8 mouse cellular contexts compared by ENCODE assay signal in genomic region chr1:184824439-184824851, GRCm38 (mm10). TPM values are rescaled to one million over a fixed set of nuclear protein-coding genes. Genes with fewer than 3 reads are reported as not detected.
DNase-seq lines count a peak whose midpoint lies in the region; ATAC-seq and TF ChIP-seq lines count a peak whose summit lies in the region.

No protein-coding gene starts in this region.

- H3K36me3 ChIP-seq in E14TG2a.4 (ENCODE audit: insufficient read depth, low read length), result peaks cover 8% of the 10 kb centered on the region
- H3K36me3 ChIP-seq in forebrain, embryonic 14.5 days (ENCODE audit: control insufficient read depth, insufficient read depth, low read length), result no peaks in the 10 kb centered on the region
- H3K36me3 ChIP-seq in neural tube, embryonic 15.5 days, result peaks cover 10% of the 10 kb centered on the region; the same call in 1 of the 2 replicates

- no peak overlapping the region for H3K9ac ChIP-seq in forebrain, embryonic 14.5 days (ENCODE audit: low read length)
- H3K9ac ChIP-seq in neural tube, embryonic 15.5 days (replicated peaks), result no peak overlapping the region

- peak; percentile 85 for ATAC-seq in cerebellum, adult (ENCODE audit: insufficient number of reproducible peaks, low FRiP score, low TSS enrichment)
- peak; percentile 86 for ATAC-seq in forebrain, embryonic 14.5 days
- ATAC-seq in neural tube, embryonic 15.5 days (ENCODE audit: low FRiP score), result peak; percentile 84; the same call in 1 of the 2 replicates

- DNase-seq in forebrain, embryonic 14.5 days (ENCODE audit: low spot score), result peak; percentile 94
- DNase-seq in heart, postnatal 14 days, result peak; percentile 93 to 97
- DNase-seq in large intestine, adult 2 months (ENCODE audit: low read depth, low spot score), result peak; percentile 92
- peak; percentile 89 to 92 for DNase-seq in lung, adult 18-20 months
- peak; percentile 97 for DNase-seq in testis, postnatal 10 days (ENCODE audit: low spot score)

- H3K4me1 ChIP-seq in E14TG2a.4 (replicated peaks; ENCODE audit: low read depth, low read length), result peaks cover 51% of the 10 kb centered on the region
- peaks cover 2% of the 10 kb centered on the region; the same call in 1 of the 2 replicates for H3K4me1 ChIP-seq in forebrain, embryonic 14.5 days (ENCODE audit: control insufficient read depth, insufficient read depth, low read length)
- H3K4me1 ChIP-seq in neural tube, embryonic 15.5 days, result peaks cover 31% of the 10 kb centered on the region

- TF ChIP-seq CTCF in E14TG2a.4 (conservative IDR thresholded peaks at IDR 0.05; ENCODE audit: low read length), result peak; percentile 48

- H3K27me3 ChIP-seq in E14TG2a.4 (ENCODE audit: insufficient read depth, low read length), result no peaks in the 10 kb centered on the region
- H3K27me3 ChIP-seq in forebrain, embryonic 14.5 days (replicated peaks; ENCODE audit: control insufficient read depth, insufficient read depth, low read length), result no peaks in the 10 kb centered on the region
- H3K27me3 ChIP-seq in neural tube, embryonic 15.5 days (replicated peaks), result no peaks in the 10 kb centered on the region

- no peak overlapping the region for H3K27ac ChIP-seq in forebrain, embryonic 14.5 days (ENCODE audit: low read depth, low read length)
- H3K27ac ChIP-seq in neural tube, embryonic 15.5 days (replicated peaks), result no peak overlapping the region

- no peak overlapping the region for H3K4me3 ChIP-seq in E14TG2a.4 (replicated peaks; ENCODE audit: low read length)
- no peak overlapping the region for H3K4me3 ChIP-seq in forebrain, embryonic 14.5 days (ENCODE audit: low read depth, low read length)
- H3K4me3 ChIP-seq in neural tube, embryonic 15.5 days (replicated peaks), result 0 out of 2 replicates have a peak overlapping the region, but pooled peaks have one; percentile 6

- peak overlapping the region; percentile 16; the same call in 1 of the 2 replicates for H3K4me2 ChIP-seq in forebrain, embryonic 14.5 days (ENCODE audit: low read length)
- H3K4me2 ChIP-seq in neural tube, embryonic 15.5 days, result peak overlapping the region; percentile 45

- peaks cover 10% of the 10 kb centered on the region for H3K9me3 ChIP-seq in E14TG2a.4 (ENCODE audit: low read length)
- no peaks in the 10 kb centered on the region for H3K9me3 ChIP-seq in forebrain, embryonic 14.5 days (replicated peaks; ENCODE audit: control insufficient read depth, low read length)
- H3K9me3 ChIP-seq in neural tube, embryonic 15.5 days (replicated peaks), result no peaks in the 10 kb centered on the region

- 2% methylated on average over 12 of the region's 12 CpGs for WGBS in forebrain, embryonic 14.5 days
- 2% methylated on average over 12 of the region's 12 CpGs for WGBS in large intestine, adult 2 months
- 5% methylated on average over 12 of the region's 12 CpGs for WGBS in neural tube, embryonic 15.5 days

- intact Hi-C loops in heart, postnatal 14 days (cut with DNase I), result loop anchor here (2.0 kb wide), 4 partner anchors 20 to 368 kb away; partner anchors contain the start of gene C130074G19Rik

RNA-seq across cellular contexts. Expression of gene Marc1, which starts 13.3 kb away (rescaled TPM):
- polyA plus RNA-seq in forebrain, embryonic 14.5 days (2014; fragmentation: Nextera tagmentation; extraction: Ambion mirVana), result not detected in 2 replicates
- not detected for total RNA-seq in heart, postnatal 14 days (2021)
- polyA plus RNA-seq in large intestine, adult 2 months (2012; rRNA removed), result 0.95 and 1.3 TPM in 2 replicates
- polyA plus RNA-seq in neural tube, embryonic 15.5 days (2015; fragmentation: Nextera tagmentation; extraction: Ambion mirVana), result 0.36 TPM in 1 of 2 replicates, not detected in the other

RNA-seq across cellular contexts. Expression of gene Marc2, which starts 21.8 kb away (rescaled TPM):
- polyA plus RNA-seq in forebrain, embryonic 14.5 days (2014; fragmentation: Nextera tagmentation; extraction: Ambion mirVana), result 120 and 132 TPM in 2 replicates
- 100 to 1,000 TPM; 121 to 126 TPM for total RNA-seq in heart, postnatal 14 days (2021)
- 148 and 175 TPM in 2 replicates for polyA plus RNA-seq in large intestine, adult 2 months (2012; rRNA removed)
- 113 and 133 TPM in 2 replicates for polyA plus RNA-seq in neural tube, embryonic 15.5 days (2015; fragmentation: Nextera tagmentation; extraction: Ambion mirVana)

RNA-seq across cellular contexts. Expression of gene C130074G19Rik, which starts 58.6 kb away (rescaled TPM):
- polyA plus RNA-seq in forebrain, embryonic 14.5 days (2014; fragmentation: Nextera tagmentation; extraction: Ambion mirVana), result 0.90 and 1.3 TPM in 2 replicates
- 10 to 100 TPM; 24.1 to 30.3 TPM for total RNA-seq in heart, postnatal 14 days (2021)
- polyA plus RNA-seq in large intestine, adult 2 months (2012; rRNA removed), result 22.2 and 27.0 TPM in 2 replicates
- 1.0 and 1.3 TPM in 2 replicates for polyA plus RNA-seq in neural tube, embryonic 15.5 days (2015; fragmentation: Nextera tagmentation; extraction: Ambion mirVana)

Comparison
In these comparisons a context has a peak if more than half of its experiments do, and no peak if none do; other contexts are left out.
1. RNA of gene C130074G19Rik, which starts 58.6 kb away (polyA plus RNA-seq): 22.2 to 27.0 TPM in large intestine, adult 2 months; 0.90 to 1.3 TPM in forebrain, embryonic 14.5 days and 1.0 to 1.3 TPM in neural tube, embryonic 15.5 days; every median in the first group is over 10 times any median in the second.
2. Peak in every context shown above with its lines, with median percentiles within 50 percentile points of each other: ATAC-seq and DNase-seq.